Mouse (Mus musculus): ENCODE results near the gene Thada.
A peak's percentile ranks its signal among the peaks of the same experiment; 100 is the strongest.

The Thada gene

DNA sequence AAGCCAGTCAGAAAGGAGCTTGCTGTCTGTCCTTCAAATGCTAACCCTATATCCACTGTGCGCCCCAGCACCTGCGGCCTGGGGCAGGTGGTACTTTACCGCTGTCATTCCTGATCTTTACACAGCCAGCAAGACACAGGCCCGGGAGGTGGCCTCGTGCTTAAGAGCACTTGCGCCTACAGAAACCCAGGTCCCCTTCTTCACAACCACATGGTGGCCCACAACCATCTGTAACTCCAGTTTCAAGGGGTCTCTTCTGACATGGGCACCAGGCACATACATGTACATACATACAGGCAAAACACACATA is 311.0 kb downstream of the Thada start:
- ATAC-seq (ENCODE audit: insufficient number of reproducible peaks, low FRiP score, low TSS enrichment): no peak

GRCm38 (mm10) chr17:84154302-84155028 is 311.5 kb downstream of the Thada start:
- no peak for ATAC-seq (ENCODE audit: insufficient number of reproducible peaks, low FRiP score, low TSS enrichment)

DNA sequence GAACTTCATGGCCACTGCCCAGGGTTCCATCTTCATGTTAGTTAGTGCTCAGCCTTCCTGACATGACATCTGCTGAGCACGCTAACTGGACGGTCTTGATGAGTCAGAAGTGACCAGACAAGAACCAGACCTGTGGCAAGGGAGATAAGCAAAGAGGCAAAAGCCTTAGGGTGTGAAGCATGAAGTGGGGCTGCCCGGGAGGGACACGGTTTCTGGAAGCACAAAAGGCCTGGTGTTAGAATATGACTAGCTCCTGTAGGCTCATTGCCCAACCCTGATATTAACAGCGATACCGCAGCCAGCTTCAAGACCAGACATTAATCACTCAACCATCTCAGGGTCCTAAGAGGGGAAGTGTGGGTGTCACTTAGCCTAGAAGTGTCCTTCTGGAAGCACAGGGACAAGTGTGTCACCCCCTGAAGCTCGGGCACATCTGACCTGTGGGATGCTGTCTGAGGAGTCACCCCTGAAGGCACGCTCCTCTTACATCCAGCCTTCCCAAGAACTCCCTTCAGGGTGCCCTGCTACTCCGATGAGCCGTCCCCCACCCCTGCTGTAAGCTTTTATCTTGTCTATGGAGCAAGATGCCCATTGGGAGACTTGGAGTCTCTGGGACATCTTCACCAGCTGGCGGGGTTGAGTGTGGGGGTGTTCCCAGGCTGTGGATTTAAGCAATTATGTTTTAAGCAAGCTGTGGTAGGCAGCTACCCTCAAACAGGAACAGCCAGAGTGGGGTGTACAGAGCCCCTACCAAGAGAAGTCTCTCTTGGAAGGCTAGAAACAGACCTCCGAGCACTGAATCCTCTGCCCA is 312.8 kb downstream of the Thada start:
- ATAC-seq (ENCODE audit: insufficient number of reproducible peaks, low FRiP score, low TSS enrichment): no peak

GRCm38 (mm10) chr17:84152206-84152975 is 313.6 kb downstream of the Thada start:
- ATAC-seq (ENCODE audit: insufficient number of reproducible peaks, low FRiP score, low TSS enrichment): no peak

- no peak for ATAC-seq (ENCODE audit: insufficient number of reproducible peaks, low FRiP score, low TSS enrichment)
These were observed 314.7 kb downstream of the Thada start for GRCm38 (mm10) chr17:84151306-84151705.

DNA sequence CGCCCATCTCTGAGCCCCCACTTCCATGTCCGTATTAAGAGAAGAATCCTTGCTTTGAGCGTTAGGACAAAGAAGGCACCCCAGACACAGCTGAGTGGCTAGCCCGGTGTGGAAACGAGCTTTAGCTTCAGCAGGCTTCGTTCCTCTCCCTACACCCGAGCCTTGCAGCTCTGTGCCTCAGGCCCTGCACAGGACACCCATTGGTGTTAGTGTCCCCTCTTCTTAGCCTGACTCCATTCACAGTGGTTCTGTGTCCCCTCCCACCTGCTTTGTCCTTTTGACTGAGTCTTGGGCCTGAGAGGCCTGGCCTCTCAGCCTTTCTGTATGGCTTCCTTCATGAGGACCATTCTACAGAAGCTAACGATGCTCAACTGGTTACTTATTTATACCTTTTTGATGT is 315.7 kb downstream of the Thada start:
- no peak for ATAC-seq (ENCODE audit: insufficient number of reproducible peaks, low FRiP score, low TSS enrichment)

GRCm38 (mm10) chr17:84149566-84149965 is 316.4 kb downstream of the Thada start:
- no peak for ATAC-seq (ENCODE audit: insufficient number of reproducible peaks, low FRiP score, low TSS enrichment)

DNA sequence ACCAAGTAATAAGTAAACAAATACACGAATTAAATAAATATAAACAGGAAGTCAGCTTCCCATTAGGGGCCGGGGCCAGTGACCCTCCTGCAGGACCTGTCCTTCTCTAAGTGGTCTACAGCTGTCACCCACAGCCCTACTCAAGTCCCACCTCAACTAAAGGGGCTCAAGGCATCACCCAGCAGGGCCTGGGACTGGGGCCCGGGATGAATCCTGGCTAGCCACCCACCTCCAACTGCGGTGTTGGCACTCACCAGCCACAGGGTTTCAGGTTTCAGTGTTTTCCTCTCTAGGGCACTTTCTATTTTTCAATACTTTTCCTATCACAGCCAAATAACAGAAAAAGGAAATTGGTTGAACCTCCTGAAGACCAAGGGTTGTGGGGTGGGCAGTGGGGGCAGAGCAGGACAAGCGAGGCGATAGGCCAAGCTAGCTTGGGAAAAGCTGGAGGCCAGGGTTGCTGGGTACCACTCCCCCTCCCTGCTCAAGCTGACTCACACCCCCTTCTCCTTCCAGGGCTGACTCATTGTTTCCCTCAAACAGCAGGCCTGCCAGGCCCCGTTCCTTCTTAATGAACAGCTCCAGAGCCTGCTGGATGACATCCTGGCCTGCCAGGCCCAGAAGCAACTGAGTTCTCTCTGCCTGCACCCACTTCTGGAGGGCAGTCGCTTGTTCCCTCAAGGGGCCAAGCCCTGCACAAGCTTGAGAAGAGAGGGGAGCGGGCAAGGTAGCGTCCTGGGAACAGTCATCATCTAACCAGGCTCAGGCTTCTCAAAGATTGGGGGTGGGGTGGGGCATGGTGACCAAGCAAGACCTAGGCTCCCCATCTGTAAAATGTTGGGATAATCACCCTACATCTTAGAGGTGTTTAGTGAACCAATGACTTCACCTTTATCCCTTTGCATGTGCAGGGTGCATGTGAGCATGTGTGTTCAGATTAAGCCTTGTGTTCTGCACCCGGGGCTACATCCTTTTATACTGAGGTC is 317.2 kb downstream of the Thada start:
- peak; percentile 71 for ATAC-seq (ENCODE audit: insufficient number of reproducible peaks, low FRiP score, low TSS enrichment)

DNA sequence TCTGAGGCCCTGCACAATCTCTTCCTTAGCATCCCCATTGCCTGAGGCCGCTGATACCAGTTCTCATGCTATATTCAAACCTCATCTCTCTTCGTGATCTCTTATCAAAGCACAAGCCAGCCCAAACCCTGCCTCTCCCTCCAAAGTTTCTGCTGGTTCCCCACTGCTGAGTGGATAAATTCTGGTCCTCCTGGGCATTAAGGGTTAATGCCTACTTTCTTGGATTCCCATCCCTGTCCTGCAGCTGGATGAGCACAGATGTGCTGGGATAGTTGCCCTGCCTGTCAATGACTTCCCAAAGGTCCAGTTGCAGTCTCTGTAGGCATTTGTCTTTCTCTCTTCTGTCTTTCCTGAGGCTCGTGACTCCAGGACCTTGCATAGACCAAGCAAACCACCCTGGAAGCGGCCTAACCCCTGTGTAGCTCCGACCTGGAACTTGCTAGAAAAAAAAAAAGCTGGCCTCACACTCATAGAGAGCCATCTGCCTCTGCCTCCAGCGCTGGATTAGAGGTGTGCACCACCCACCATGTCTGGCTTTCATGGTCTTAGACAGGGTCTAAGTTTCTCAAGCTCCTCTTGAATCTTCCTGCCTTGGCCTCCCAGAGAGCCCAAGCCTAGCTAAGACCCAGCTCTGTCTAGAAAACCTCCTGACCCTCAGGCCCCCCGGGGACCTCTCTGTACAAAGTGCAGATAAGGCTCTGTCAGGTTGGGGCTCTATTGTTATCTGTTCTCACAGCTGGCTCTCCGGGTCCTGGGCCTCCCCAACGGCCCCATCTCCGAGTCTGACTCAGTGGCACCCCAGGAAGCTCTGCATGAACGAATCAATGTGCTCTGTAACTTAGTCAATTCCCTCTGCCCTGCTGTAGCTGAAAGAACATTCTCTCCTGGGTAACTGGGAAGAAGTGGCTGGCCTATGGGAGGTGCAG is 318.6 kb downstream of the Thada start:
- ATAC-seq (ENCODE audit: insufficient number of reproducible peaks, low FRiP score, low TSS enrichment): no peak

- no peak for ATAC-seq (ENCODE audit: insufficient number of reproducible peaks, low FRiP score, low TSS enrichment)
These were observed 319.4 kb downstream of the Thada start for GRCm38 (mm10) chr17:84146458-84147182.

DNA sequence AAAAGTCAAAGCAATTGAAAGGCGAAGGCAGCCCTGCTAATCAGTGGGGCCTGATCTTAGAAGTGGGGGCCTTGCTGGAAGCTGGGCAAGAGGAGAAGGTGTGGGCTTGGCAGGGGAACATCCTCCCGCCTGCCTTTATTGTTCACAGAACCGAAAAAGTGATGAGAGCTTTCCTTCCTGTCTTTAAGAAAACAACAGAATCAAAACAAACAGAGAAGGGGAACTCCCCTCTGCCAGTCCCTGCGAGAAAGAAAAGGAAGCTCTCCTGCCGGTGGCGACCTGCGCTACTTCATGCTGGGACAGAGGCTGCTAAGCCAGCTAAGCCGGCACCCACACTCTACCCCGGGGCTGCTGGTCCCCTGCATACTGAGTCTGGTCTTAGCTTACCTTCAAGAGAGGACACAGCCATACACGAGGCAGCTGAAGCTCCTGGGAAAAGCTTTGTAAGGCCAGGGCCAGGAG is 320.1 kb downstream of the Thada start:
- ATAC-seq (ENCODE audit: insufficient number of reproducible peaks, low FRiP score, low TSS enrichment): no peak

DNA sequence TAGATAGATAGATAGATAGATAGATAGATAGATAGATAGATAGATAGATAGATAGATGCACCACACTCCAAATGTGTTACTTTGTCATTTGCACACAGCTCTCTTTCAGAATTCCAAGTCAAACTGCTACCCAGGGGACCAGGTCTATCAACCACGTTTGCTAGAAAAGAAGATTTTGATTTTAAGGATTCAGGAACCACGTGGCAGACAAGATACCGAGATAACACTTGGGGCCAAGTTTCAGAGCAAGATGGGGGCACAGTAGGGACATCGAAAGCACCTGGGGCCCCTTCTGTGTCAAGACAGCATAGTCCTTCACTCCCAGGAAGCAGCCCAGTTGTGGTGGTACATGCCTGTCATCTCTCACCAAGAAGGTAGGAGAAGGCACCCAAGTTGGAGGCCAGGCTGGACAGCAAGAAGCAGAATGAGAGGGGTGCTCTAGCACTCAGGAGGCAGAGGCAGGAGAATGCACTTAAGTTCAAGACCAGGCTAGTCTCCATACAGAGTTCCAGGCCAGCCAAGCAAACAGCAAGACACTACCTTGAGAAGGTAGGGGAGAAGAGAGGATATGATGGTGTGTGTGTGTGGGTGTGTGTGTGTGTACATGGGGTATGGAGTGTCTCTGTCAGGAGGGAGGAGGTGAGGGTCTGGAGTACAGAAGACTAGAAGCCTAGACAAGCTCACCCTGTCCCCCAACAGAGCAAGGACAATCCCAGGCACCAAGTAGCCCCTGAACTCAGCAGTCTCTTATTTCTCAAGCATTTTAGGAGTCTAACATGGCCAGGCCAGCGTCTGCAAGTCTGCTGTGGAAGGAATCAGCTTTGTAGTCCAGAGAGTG is 321.0 kb downstream of the Thada start:
- ATAC-seq (ENCODE audit: insufficient number of reproducible peaks, low FRiP score, low TSS enrichment): no peak

- no peak for ATAC-seq (ENCODE audit: insufficient number of reproducible peaks, low FRiP score, low TSS enrichment)
These were observed 321.9 kb downstream of the Thada start for GRCm38 (mm10) chr17:84144130-84144529.

GRCm38 (mm10) chr17:84143219-84143844 is 322.7 kb downstream of the Thada start:
- ATAC-seq (ENCODE audit: insufficient number of reproducible peaks, low FRiP score, low TSS enrichment): no peak

DNA sequence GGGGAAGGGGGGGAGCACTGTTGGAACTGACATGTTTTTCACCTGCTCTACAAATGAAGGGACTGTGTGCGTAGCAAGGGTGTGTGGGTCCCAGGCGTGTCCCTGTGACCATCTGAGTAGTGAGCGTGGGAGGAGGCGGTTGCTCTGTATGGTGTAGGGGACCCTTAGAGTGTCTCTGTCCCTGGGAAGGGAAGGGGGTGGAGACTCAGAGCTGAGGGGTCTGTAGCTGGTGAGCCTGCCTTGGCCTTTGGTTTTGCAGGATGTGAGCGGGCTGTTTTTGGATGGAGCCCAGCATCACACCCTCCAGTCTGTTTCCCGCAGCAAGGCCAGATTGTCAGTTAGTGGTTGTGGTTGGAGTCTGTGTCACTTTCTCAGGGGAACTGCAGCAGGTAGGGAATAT is 324.3 kb downstream of the Thada start:
- no peak for ATAC-seq (ENCODE audit: insufficient number of reproducible peaks, low FRiP score, low TSS enrichment)

GRCm38 (mm10) chr17:84140822-84141507 is 325.0 kb downstream of the Thada start:
- ATAC-seq (ENCODE audit: insufficient number of reproducible peaks, low FRiP score, low TSS enrichment): no peak
